Comparison of ENCODE assay signal across 8 mouse cellular contexts in the genomic region with DNA sequence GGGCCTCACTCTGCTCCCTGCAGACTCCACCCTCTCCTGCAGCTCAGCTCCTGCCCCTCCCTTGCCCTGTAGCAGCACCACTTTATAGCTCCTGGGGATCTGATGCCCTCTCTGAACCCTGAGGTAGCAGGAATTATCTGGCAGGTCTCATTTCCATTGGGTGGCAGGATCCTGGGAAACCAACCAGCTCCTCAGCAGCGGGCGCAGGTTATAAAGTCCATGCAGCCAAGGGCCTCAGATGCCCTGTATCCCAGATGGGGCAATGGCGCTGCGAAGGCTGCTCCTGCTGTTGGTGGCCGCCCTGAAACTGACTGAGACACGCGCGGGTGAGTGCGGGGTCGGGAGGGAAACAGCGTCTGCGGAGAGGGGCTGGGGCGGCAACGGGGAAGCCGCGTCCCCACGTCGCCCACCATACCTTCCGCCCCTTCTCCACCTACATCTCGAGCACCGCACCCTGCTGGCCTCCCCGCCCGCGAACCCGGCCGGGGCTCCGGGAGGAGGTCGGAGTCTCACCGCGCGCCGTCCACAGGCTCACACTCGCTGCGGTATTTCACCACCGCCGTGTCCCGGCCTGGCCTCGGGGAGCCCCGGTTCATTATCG. TPM values are rescaled to one million over a fixed set of nuclear protein-coding genes. Genes with fewer than 3 reads are reported as not detected.
DNase-seq lines count a peak whose midpoint lies in the region; ATAC-seq and TF ChIP-seq lines count a peak whose summit lies in the region.

Gene H2-Q2 (plus strand): TSS at position 172 of the 601 bp plus-strand sequence.

- H3K27ac ChIP-seq in left cerebral cortex, adult 2 months, result no peak within 1 kb of the TSS
- no peak within 1 kb of the TSS for H3K27ac ChIP-seq in embryonic facial prominence, embryonic 12.5 days
- peak within 1 kb of the TSS; percentile 87 for H3K27ac ChIP-seq in intestine, postnatal 0 days (ENCODE audit: low read depth, low read length)
- no peak within 1 kb of the TSS for H3K27ac ChIP-seq in midbrain, embryonic 11.5 days (ENCODE audit: low read depth, low read length)

- no peak for TF ChIP-seq CTCF in left cerebral cortex, adult 2 months (IDR thresholded peaks at IDR 0.05)
- 0 out of 2 replicates have a peak, but pooled peaks have one; percentile 1 for TF ChIP-seq CTCF in intestine, postnatal 0 days (IDR thresholded peaks at IDR 0.05; ENCODE audit: low read depth)

- WGBS in embryonic facial prominence, embryonic 12.5 days, result 2% methylated on average over 39 of the region's 40 CpGs
- WGBS in intestine, postnatal 0 days, result 1% methylated on average over 39 of the region's 40 CpGs
- 2% methylated on average over 39 of the region's 40 CpGs for WGBS in midbrain, embryonic 11.5 days

- H3K36me3 ChIP-seq in embryonic facial prominence, embryonic 12.5 days, result no peaks in the 10 kb centered on the region
- H3K36me3 ChIP-seq in intestine, postnatal 0 days (ENCODE audit: control insufficient read depth, insufficient read depth), result no peaks in the 10 kb centered on the region
- no peaks in the 10 kb centered on the region for H3K36me3 ChIP-seq in midbrain, embryonic 11.5 days (ENCODE audit: control insufficient read depth, insufficient read depth, low read length)

- peaks cover 58% of the 10 kb centered on the region for H3K27me3 ChIP-seq in embryonic facial prominence, embryonic 12.5 days
- H3K27me3 ChIP-seq in intestine, postnatal 0 days (replicated peaks; ENCODE audit: control insufficient read depth, insufficient read depth, low read length), result peaks cover 8% of the 10 kb centered on the region; the same call in 1 of the 2 replicates
- peaks cover 28% of the 10 kb centered on the region for H3K27me3 ChIP-seq in midbrain, embryonic 11.5 days (ENCODE audit: control insufficient read depth, insufficient read depth, low read length)

- ATAC-seq in embryonic facial prominence, embryonic 12.5 days (ENCODE audit: insufficient number of reproducible peaks, insufficient read depth, low FRiP score, low TSS enrichment), result no peak
- ATAC-seq in intestine, postnatal 0 days, result peak; percentile 94
- ATAC-seq in midbrain, embryonic 11.5 days (ENCODE audit: low FRiP score), result no peak

- H3K9me3 ChIP-seq in embryonic facial prominence, embryonic 12.5 days, result no peaks in the 10 kb centered on the region
- no peaks in the 10 kb centered on the region for H3K9me3 ChIP-seq in intestine, postnatal 0 days (ENCODE audit: control insufficient read depth)
- H3K9me3 ChIP-seq in midbrain, embryonic 11.5 days (ENCODE audit: control insufficient read depth, low read length), result no peaks in the 10 kb centered on the region

- DNase-seq in left cerebral cortex, adult 2 months (ENCODE audit: extremely low spot score in 1 of 2, low spot score in 2 of 2), result no peak
- DNase-seq in left cerebral cortex, postnatal 25 days (ENCODE audit: low spot score in 2 of 2), result no peak
- peak; percentile 89 for DNase-seq in midbrain, embryonic 11.5 days (ENCODE audit: low spot score, missing footprints)
- no peak for DNase-seq in right cerebral cortex, postnatal 14 days
- no peak for DNase-seq in spleen, postnatal 4 days (ENCODE audit: low spot score in 2 of 2)
- DNase-seq in cerebellum, postnatal 14 days, result no peak

- peaks cover 10% of the 10 kb centered on the region for H3K4me1 ChIP-seq in embryonic facial prominence, embryonic 12.5 days
- no peaks in the 10 kb centered on the region for H3K4me1 ChIP-seq in intestine, postnatal 0 days (replicated peaks; ENCODE audit: control insufficient read depth, insufficient read depth, low read length)
- H3K4me1 ChIP-seq in midbrain, embryonic 11.5 days (ENCODE audit: control insufficient read depth, insufficient read depth, low read length), result peaks cover 5% of the 10 kb centered on the region; the same call in 1 of the 2 replicates

- intact Hi-C loops in left cerebral cortex, adult 2 months (cut with DNase I), result no loop called here
- intact Hi-C loops in left cerebral cortex, postnatal 25 days (cut with DNase I), result no loop called here

- H3K9ac ChIP-seq in embryonic facial prominence, embryonic 12.5 days, result peak within 1 kb of the TSS; percentile 36; the same call in 1 of the 2 replicates
- H3K9ac ChIP-seq in intestine, postnatal 0 days (ENCODE audit: low read depth, low read length), result peak within 1 kb of the TSS; percentile 45
- peak within 1 kb of the TSS; percentile 40; the same call in 1 of the 2 replicates for H3K9ac ChIP-seq in midbrain, embryonic 11.5 days (ENCODE audit: low read length)

- H3K4me3 ChIP-seq in left cerebral cortex, adult 2 months, result peak within 1 kb of the TSS; percentile 38
- peak within 1 kb of the TSS; percentile 39 for H3K4me3 ChIP-seq in embryonic facial prominence, embryonic 12.5 days
- H3K4me3 ChIP-seq in intestine, postnatal 0 days (ENCODE audit: low read depth, low read length), result peak within 1 kb of the TSS; percentile 53
- H3K4me3 ChIP-seq in midbrain, embryonic 11.5 days (ENCODE audit: low read depth, low read length), result peak within 1 kb of the TSS; percentile 39

- H3K4me2 ChIP-seq in embryonic facial prominence, embryonic 12.5 days (replicated peaks), result peak within 1 kb of the TSS; percentile 68
- H3K4me2 ChIP-seq in intestine, postnatal 0 days (replicated peaks; ENCODE audit: low read depth), result peak within 1 kb of the TSS; percentile 82
- peak within 1 kb of the TSS; percentile 68 for H3K4me2 ChIP-seq in midbrain, embryonic 11.5 days

RNA-seq across cellular contexts. Expression of gene H2-Q2, which starts in this region (rescaled TPM):
- 1 to 10 TPM in 1 of 2 experiments, under 1 TPM in 1; 0.54 to 1.1 TPM for total RNA-seq in left cerebral cortex, adult 2 months (2021)
- total RNA-seq in left cerebral cortex, postnatal 25 days (2021), result under 1 TPM; 0.30 to 0.78 TPM
- polyA plus RNA-seq in embryonic facial prominence, embryonic 12.5 days (2016; fragmentation: Nextera tagmentation; extraction: Ambion mirVana), result 0.38 and 0.40 TPM in 2 replicates
- polyA plus RNA-seq in intestine, postnatal 0 days (2015; fragmentation: Nextera tagmentation; extraction: Ambion mirVana), result 693 and 712 TPM in 2 replicates
- polyA plus RNA-seq in midbrain, embryonic 11.5 days (2014; fragmentation: Nextera tagmentation; extraction: Ambion mirVana), result 0.22 and 0.34 TPM in 2 replicates

Comparison
In these comparisons a context has a peak if more than half of its experiments do, and no peak if none do; other contexts are left out.
1. RNA of gene H2-Q2 (polyA plus RNA-seq): 693 to 712 TPM in intestine, postnatal 0 days; 0.38 to 0.40 TPM in embryonic facial prominence, embryonic 12.5 days and 0.22 to 0.34 TPM in midbrain, embryonic 11.5 days; every median in the first group is over 100 times any median in the second.
2. Peak in DNase-seq, H3K4me3 ChIP-seq, H3K9ac ChIP-seq and H3K4me2 ChIP-seq in midbrain, embryonic 11.5 days; RNA of the gene not detected or under 1 TPM.
3. Peak in every context shown above with its lines, with median percentiles within 50 percentile points of each other: H3K4me3 ChIP-seq, H3K4me2 ChIP-seq and H3K9ac ChIP-seq.